Mouse (Mus musculus): ENCODE data around the gene Pqlc2. TPM values are rescaled to one million over a fixed set of nuclear protein-coding genes. Genes with fewer than 3 reads are reported as not detected.

Gene Pqlc2
- polyA plus RNA-seq, 1 experiment from 2014 or later, result 15.0 TPM

DNA sequence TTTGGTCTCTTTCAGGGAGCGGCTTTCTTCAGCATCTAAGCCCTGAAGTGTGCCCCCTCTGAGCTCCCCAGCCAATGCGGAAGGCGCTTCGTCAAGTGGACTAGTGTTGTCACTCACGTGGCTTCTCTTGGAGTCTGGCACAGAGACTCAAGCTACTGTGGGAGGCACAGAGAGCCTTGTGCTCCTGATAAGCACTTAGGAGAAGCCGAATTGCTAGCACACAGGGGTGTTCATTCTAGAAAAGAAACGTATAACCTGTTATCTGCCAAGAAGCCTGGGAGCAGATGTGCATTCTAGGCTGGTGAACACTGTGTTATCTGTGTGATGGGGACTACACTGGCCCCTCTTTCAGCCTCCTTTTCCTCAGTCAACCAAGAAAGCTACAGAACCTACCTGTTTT is 25.0 kb upstream of the Pqlc2 start:
- Histone ChIP-seq H3K9ac (no peak overlapping the region), H3K27ac (no peak overlapping the region), H3K9me3 (no peaks in the 10 kb centered on the region), H3K4me2 (replicated peaks) (no peak overlapping the region), H3K4me3 (no peak overlapping the region), H3K27me3 (peaks cover 17% of the 10 kb centered on the region), H3K4me1 (peaks cover 3% of the 10 kb centered on the region; the same call in 1 of the 2 replicates), H3K36me3 (no peaks in the 10 kb centered on the region)
- no peak for ATAC-seq (ENCODE audit: insufficient number of reproducible peaks, insufficient read depth, low FRiP score, low TSS enrichment)
- 69% methylated on average over 7 of the region's 7 CpGs for WGBS

DNA sequence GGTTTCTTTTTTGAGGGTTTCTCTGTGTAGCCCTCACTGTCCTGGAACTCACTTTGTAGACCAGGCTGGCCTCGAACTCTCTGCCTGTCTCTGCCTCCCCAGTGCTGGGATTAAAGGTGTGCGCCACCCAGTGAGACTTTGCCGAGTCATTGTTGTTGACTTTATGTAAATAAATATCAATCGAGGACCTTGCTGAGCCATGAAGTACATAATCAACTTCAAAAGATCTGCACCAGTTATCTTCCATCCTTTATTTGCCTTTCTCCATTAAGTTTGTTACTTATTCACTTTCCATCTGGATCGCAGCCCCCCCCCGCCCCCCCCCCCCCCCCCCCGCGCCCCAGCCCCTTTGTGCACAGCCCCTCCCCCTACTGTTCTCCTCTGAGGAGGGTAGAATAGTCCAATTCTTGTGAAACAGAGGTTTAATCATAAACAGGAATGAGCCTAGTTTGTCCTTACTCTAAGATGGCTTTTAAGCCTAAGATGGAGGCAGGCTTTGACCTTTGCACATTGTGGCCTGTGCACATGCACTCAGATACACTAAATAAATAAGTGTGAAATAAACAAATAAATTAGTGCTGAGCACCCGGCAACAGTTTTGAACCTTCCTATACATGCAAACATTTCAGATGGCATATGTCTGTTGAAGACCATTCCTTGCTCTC is 24.3 kb upstream of the Pqlc2 start:
- no peak overlapping the region for H3K27ac ChIP-seq
- no peaks in the 10 kb centered on the region for H3K36me3 ChIP-seq
- H3K4me3 ChIP-seq, result no peak overlapping the region
- H3K4me1 ChIP-seq, result peaks cover 3% of the 10 kb centered on the region; the same call in 1 of the 2 replicates
- H3K4me2 ChIP-seq (replicated peaks), result no peak overlapping the region
- 80% methylated on average over 6 of the region's 9 CpGs for WGBS
- H3K9me3 ChIP-seq, result no peaks in the 10 kb centered on the region
- no peak for ATAC-seq (ENCODE audit: insufficient number of reproducible peaks, insufficient read depth, low FRiP score, low TSS enrichment)
- peaks cover 17% of the 10 kb centered on the region for H3K27me3 ChIP-seq
- H3K9ac ChIP-seq, result no peak overlapping the region

DNA sequence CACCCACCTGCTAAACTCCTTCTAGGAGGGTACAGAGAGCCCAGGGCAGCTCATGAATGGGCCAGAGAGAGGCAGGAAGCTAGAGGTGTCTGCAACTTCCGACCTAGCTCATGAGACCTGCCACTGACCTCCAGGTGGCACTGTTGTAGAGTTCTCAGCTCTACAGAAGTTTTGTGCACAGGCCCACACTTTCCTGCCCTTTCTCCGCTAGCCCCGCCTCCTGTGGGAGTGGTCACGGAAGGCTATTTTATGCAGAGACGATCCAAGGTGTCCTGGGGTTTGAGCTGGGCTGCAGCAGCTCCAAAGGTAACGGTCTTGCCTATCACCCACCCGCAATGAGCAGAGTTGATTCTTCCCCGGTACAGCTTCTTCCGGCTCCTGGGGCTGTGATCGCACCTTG is 20.1 kb upstream of the Pqlc2 start:
- Histone ChIP-seq H3K4me3 (peak overlapping the region; percentile 15; the same call in 1 of the 2 replicates), H3K4me2 (replicated peaks) (peak overlapping the region; percentile 29), H3K36me3 (no peaks in the 10 kb centered on the region), H3K27me3 (peaks cover 3% of the 10 kb centered on the region), H3K4me1 (no peaks in the 10 kb centered on the region), H3K9ac (no peak overlapping the region), H3K9me3 (no peaks in the 10 kb centered on the region), H3K27ac (no peak overlapping the region)
- ATAC-seq (ENCODE audit: insufficient number of reproducible peaks, insufficient read depth, low FRiP score, low TSS enrichment), result 0 out of 2 replicates have a peak, but pooled peaks have one; percentile 52
- WGBS, result 12% methylated on average over 10 of the region's 10 CpGs

DNA sequence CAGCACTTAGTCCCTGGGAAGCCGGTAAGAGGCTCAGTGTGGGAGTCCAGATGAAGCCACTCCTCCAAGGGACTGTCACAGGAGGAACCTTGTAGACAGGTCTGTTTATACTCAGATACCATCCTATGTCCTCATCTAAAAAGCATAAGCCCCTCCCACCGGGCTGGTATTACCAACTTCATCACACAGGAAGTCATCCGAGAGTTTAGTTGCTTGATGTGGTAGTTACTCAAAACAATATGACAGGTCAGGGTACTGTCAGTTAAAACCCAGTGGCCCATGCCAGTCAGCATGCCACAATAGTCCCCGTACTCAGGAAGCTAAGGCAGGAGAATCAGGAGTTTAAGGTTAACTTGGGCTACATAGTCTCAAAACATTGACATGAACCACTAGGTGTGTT is 9.2 kb upstream of the Pqlc2 start:
- no peaks in the 10 kb centered on the region for H3K9me3 ChIP-seq
- ATAC-seq (ENCODE audit: insufficient number of reproducible peaks, insufficient read depth, low FRiP score, low TSS enrichment), result no peak
- peaks cover 45% of the 10 kb centered on the region for H3K36me3 ChIP-seq
- 90% methylated on average over 4 of the region's 4 CpGs for WGBS
- no peak overlapping the region for H3K4me2 ChIP-seq (replicated peaks)
- H3K9ac ChIP-seq, result no peak overlapping the region
- H3K4me1 ChIP-seq, result no peaks in the 10 kb centered on the region
- no peak overlapping the region for H3K4me3 ChIP-seq
- no peak overlapping the region for H3K27ac ChIP-seq
- no peaks in the 10 kb centered on the region for H3K27me3 ChIP-seq

DNA sequence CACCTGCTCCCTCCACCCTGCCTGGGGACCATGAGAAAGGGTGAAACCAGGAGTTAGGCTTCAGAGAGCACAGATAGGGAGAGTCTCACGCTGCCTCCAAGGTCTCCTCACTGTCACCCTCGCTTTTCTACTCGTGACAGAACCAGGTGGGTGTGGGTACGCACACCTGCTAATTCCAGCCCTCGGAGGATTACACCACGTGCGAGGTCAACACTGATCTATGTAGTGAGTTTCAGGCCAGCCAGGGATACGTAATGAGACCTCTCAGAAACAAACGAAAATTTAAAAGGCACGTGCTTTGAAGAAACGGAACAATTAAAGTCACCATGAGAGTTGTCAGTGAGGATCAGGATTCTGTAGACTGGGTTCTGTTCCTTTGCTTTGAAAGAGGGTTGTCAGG is 7.9 kb upstream of the Pqlc2 start:
- Histone ChIP-seq H3K4me3 (no peak overlapping the region), H3K36me3 (peaks cover 56% of the 10 kb centered on the region), H3K9ac (no peak overlapping the region), H3K27me3 (no peaks in the 10 kb centered on the region), H3K4me2 (replicated peaks) (no peak overlapping the region), H3K9me3 (no peaks in the 10 kb centered on the region), H3K4me1 (no peaks in the 10 kb centered on the region), H3K27ac (no peak overlapping the region)
- ATAC-seq (ENCODE audit: insufficient number of reproducible peaks, insufficient read depth, low FRiP score, low TSS enrichment), result no peak
- WGBS, result 91% methylated on average over 11 of the region's 11 CpGs

DNA sequence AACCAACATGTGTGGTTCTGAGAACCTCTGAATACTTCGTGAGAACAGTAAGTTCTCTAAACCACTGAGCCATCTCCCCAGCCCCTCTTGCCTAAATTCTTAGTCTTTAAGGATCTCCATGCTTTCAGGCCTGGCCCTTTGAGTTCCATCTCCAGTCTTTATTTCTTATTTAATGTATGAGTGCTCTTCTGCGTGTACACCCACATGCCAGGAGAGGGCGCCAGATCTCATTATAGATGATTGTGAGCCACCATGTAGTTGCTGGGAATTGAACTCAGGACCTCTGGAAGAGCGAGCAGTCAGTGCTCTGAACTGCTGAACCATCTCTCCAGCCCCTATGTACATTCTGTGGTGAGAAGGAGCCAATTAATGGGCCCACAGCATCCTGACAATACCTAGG is 2.1 kb upstream of the Pqlc2 start:
- Histone ChIP-seq H3K36me3 (peaks cover 36% of the 10 kb centered on the region), H3K9ac (no peak overlapping the region), H3K27ac (no peak overlapping the region), H3K27me3 (no peaks in the 10 kb centered on the region), H3K9me3 (no peaks in the 10 kb centered on the region), H3K4me3 (no peak overlapping the region), H3K4me2 (replicated peaks) (0 out of 2 replicates have a peak overlapping the region, but pooled peaks have one; percentile 89), H3K4me1 (peaks cover 16% of the 10 kb centered on the region; the same call in 1 of the 2 replicates)
- 50% methylated on average over 4 of the region's 4 CpGs for WGBS
- no peak for ATAC-seq (ENCODE audit: insufficient number of reproducible peaks, insufficient read depth, low FRiP score, low TSS enrichment)

DNA sequence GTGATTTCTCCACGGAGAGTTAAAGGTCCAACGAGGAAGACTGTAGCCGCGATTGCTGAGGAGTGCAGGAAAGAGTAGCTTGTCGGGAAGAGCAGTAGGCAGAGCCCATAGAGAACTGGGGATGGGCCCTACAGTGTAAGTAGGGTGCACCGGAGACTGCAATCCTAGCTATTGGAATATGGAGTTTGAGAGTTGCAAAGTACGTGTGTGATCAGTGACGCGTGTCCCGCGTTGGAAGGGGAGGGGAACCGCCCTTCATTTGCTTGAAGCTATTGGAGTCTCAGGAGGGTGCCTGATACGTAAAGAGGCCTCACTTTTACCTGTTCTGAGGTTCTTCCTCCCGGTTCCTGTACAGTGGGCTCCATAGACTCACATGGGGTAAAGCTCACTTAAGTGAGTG is 1.2 kb upstream of the Pqlc2 start:
- H3K27ac ChIP-seq, result no peak overlapping the region
- peaks cover 27% of the 10 kb centered on the region for H3K36me3 ChIP-seq
- peak overlapping the region; percentile 89 for H3K4me2 ChIP-seq (replicated peaks)
- H3K27me3 ChIP-seq, result no peaks in the 10 kb centered on the region
- peaks cover 16% of the 10 kb centered on the region; the same call in 1 of the 2 replicates for H3K4me1 ChIP-seq
- no peak for ATAC-seq (ENCODE audit: insufficient number of reproducible peaks, insufficient read depth, low FRiP score, low TSS enrichment)
- peak overlapping the region; percentile 90 for H3K9ac ChIP-seq
- 21% methylated on average over 14 of the region's 14 CpGs for WGBS
- no peaks in the 10 kb centered on the region for H3K9me3 ChIP-seq
- peak overlapping the region; percentile 88 for H3K4me3 ChIP-seq

DNA sequence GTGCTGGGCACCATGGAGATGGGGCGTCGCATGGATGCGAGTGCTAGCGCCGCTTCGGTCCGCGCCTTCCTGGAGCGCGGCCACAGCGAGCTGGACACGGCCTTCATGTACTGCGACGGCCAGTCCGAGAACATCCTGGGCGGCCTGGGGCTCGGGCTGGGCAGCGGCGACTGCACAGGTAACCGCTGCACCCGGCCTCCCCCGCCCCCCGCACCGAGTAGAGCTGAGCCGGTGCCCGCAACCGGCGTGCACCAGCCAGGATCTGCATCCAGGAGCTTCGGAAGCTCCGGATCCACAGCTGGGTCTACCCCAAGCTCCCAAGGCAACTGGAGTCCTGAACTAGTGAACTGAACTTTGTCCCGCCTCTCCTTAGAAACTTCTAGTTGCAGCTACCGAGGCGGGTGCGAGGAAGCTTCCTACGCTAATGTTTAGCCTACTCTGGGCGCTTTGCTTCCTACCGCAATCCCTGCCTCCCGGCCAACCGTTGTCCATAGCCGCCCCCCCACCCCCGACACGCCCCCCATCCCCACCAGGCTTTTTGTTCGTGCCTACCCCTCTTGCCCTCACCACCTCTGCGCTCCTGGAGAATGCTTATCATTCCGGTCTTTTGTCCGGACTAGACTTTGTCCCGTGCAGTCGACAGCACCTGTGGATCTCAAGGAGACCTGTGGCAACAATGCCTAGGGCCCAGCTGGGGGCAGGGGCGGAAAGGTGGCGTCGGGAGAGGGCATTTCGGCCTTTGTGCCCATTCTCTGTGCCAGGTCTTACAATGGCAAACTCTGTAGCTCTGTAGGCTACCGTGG is 592 bp upstream of the Pqlc2 start:
- no peaks in the 10 kb centered on the region for H3K27me3 ChIP-seq
- H3K27ac ChIP-seq, result peak overlapping the region; percentile 82
- ATAC-seq (ENCODE audit: insufficient number of reproducible peaks, insufficient read depth, low FRiP score, low TSS enrichment), result peak; percentile 72
- under 1% methylated on average over 53 of the region's 53 CpGs for WGBS
- peak overlapping the region; percentile 88 for H3K4me3 ChIP-seq
- H3K9me3 ChIP-seq, result no peaks in the 10 kb centered on the region
- peaks cover 29% of the 10 kb centered on the region for H3K36me3 ChIP-seq
- H3K9ac ChIP-seq, result peak overlapping the region; percentile 90
- peaks cover 16% of the 10 kb centered on the region; the same call in 1 of the 2 replicates for H3K4me1 ChIP-seq
- peak overlapping the region; percentile 89 for H3K4me2 ChIP-seq (replicated peaks)

DNA sequence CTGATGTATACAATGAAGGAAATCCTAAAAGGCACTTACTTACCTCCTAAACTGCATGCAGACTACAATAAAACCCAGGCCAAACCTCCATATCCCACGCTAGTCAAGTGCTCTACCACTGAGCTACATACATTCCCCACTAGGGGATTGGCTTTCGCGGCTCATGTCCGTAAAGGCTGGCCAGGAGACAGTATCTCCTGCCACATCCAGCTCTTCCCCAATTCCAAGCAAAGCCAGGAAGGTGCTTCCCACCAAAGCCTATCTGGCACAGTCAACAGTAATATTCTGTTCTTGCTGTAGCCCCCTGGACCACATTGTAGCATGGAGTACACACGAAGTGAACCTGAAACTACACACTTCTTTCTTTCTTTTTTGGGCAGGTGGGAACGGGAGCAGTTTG is 857 bp downstream of the Pqlc2 start:
- WGBS, result 19% methylated on average over 6 of the region's 6 CpGs
- H3K27ac ChIP-seq, result no peak overlapping the region
- peak overlapping the region; percentile 88 for H3K4me3 ChIP-seq
- H3K9ac ChIP-seq, result peak overlapping the region; percentile 90
- H3K36me3 ChIP-seq, result peaks cover 29% of the 10 kb centered on the region
- no peak for ATAC-seq (ENCODE audit: insufficient number of reproducible peaks, insufficient read depth, low FRiP score, low TSS enrichment)
- H3K9me3 ChIP-seq, result no peaks in the 10 kb centered on the region
- peaks cover 16% of the 10 kb centered on the region; the same call in 1 of the 2 replicates for H3K4me1 ChIP-seq
- no peaks in the 10 kb centered on the region for H3K27me3 ChIP-seq
- peak overlapping the region; percentile 89 for H3K4me2 ChIP-seq (replicated peaks)

DNA sequence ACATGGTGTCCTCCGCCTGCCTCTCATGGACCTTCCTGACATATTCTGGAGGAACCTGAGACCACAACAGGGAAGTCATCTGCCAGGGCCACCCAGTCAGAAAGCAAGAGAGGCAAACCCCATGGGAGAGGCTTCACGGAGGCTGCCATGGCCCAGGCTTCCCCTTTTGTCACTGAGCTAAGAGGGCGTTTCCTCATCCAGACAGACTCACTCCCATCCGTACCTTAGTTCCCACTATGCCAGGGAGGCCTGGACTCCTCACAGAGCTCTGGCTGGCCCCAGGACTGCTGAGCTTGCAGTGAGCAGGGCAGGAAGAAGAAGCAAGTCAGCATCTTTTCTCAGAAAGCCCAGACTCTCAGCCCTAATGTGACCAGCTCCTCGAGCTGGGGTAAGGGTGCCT is 2.6 kb downstream of the Pqlc2 start:
- 82% methylated on average over 5 of the region's 5 CpGs for WGBS
- no peak for ATAC-seq (ENCODE audit: insufficient number of reproducible peaks, insufficient read depth, low FRiP score, low TSS enrichment)

DNA sequence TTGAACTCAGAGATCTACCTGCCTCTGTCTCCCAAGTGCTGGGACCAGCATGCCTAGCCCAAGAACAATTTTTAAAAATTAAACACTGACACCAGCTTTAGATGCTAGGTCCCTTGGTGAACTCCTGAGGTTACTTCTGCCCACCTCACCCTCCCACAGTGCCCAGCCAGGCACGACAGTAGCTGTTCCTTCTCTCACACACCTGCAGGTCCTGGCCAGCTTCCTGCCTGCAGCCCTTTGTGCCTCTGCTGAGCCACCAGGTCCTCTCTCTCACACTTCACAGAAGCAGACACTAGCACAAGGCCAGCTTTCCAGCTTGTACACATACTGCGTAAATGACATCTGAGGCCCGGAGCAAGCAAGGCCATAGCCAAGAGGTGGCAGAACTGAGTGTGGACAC is 5.0 kb downstream of the Pqlc2 start:
- Histone ChIP-seq H3K9ac (no peak overlapping the region), H3K27ac (no peak overlapping the region), H3K27me3 (no peaks in the 10 kb centered on the region), H3K4me3 (no peak overlapping the region), H3K36me3 (peaks cover 41% of the 10 kb centered on the region), H3K4me1 (peaks cover 9% of the 10 kb centered on the region; the same call in 1 of the 2 replicates), H3K4me2 (replicated peaks) (no peak overlapping the region), H3K9me3 (no peaks in the 10 kb centered on the region)
- ATAC-seq (ENCODE audit: insufficient number of reproducible peaks, insufficient read depth, low FRiP score, low TSS enrichment), result no peak
- 96% methylated on average over 3 of the region's 3 CpGs for WGBS

More for the DNA sequence above, 2.6 kb downstream of the Pqlc2 start:
- Histone ChIP-seq H3K36me3 (peaks cover 19% of the 10 kb centered on the region), H3K4me1 (peaks cover 16% of the 10 kb centered on the region; the same call in 1 of the 2 replicates), H3K27me3 (no peaks in the 10 kb centered on the region), H3K4me2 (replicated peaks) (no peak overlapping the region), H3K27ac (no peak overlapping the region), H3K9ac (no peak overlapping the region), H3K9me3 (no peaks in the 10 kb centered on the region), H3K4me3 (no peak overlapping the region)

DNA sequence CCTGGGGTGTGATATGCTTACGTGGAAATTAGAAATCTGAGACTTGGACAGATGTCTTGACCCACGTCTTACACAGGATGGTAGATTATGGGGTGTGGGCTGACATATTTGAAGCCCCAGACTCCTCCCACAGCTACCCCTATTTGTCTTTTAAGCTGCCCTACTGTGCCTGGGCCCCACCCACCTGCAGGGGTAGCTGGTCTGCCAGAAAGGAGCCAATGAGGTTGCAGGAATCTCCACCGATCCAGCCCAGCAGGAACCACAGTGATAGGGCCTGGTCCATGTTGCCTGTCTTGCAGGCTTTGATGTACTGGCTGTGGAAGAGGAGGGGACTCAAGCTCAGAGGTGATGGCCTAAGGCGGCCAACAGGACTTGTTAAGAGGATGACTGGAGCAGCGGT is 8.3 kb downstream of the Pqlc2 start:
- H3K4me1 ChIP-seq, result no peaks in the 10 kb centered on the region
- no peak overlapping the region for H3K4me2 ChIP-seq (replicated peaks)
- no peak overlapping the region for H3K4me3 ChIP-seq
- no peak overlapping the region for H3K9ac ChIP-seq
- WGBS, result 53% methylated on average over 5 of the region's 5 CpGs
- H3K36me3 ChIP-seq, result peaks cover 63% of the 10 kb centered on the region
- H3K9me3 ChIP-seq, result no peaks in the 10 kb centered on the region
- ATAC-seq (ENCODE audit: insufficient number of reproducible peaks, insufficient read depth, low FRiP score, low TSS enrichment), result no peak
- H3K27ac ChIP-seq, result no peak overlapping the region
- no peaks in the 10 kb centered on the region for H3K27me3 ChIP-seq

All from embryonic facial prominence, embryonic 12.5 days (tissue).